Mouse (Mus musculus) right cerebral cortex, adult 2 months (tissue): Measurements from ENCODE around the gene Cntn1.
A peak's percentile ranks its signal among the peaks of the same experiment; 100 is the strongest.

ENCODE experiments used
- DNase-seq, 2 experiments: peaks; one replicate each; pipeline ENCODE4 v3.0.0; 2021 to 2022; ENCODE audit warnings: low spot score in 2 of 2

Gene Cntn1

GRCm38 (mm10) chr15:92050996-92051352 is at the start of gene Cntn1:
Gene Cntn1, plus strand, starts transcription at chr15:92051165.
- peak; percentile 93 to 95 for DNase-seq

DNA sequence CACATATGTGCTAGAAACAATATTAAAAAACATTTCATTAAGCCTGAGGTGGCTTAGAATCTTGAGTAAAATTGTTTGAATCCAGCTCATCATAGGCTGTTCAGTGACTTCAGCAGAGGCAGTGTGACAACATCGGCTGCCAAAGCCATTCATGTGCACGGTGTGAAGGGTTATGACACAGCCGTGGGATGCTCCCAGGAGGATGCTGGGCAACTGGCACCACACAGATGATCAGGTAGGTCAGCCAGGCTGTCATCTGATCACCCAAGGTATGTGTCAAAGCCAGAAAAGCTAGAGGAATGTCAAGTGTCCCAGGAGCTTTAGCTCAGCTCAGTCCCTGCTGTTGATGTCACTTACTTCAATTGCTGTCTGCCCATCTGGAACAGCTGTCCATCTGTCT is 49.5 kb upstream of the Cntn1 start:
- no peak for DNase-seq

DNA sequence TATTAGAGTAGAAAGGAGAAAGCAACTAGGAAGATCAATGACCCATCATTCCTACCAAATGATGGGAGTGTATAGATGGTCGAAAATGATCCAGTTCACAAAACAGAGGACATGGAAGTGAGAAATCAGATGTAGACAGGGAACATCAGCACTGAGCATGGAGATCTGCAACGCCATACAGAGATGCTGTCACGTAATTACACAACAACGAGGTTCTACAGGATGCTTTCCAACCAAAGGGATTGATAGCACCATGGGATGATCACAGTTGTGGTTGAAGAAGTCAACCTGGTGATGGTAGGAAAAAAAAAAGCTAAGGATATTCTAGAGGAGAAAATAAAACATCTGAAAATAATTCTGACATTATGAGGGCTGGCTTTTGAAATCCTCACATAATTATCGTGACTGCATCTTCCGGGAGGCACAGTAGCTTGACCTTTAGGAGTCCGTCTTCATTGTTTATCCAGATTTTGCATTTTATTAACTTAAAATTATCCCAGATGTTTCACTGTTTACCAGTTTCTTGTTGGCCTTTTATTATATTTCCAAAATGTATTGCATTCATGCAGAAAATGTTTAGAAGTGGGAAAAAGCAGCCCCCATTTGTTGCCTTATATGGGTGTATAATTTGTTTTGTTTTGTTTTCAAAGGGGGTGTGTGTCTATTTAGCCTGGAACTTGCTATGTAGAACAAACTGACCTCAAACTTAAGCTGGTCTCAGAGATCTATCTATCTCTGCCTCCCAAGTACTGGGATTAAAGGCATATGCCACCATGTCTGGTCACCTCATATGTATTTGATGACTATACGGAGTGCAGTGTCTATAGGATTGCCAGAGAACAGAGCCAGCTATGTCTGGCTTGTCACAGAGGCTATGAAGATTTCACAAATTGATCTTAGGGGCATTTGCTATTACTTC is 38.5 kb upstream of the Cntn1 start:
- no peak for DNase-seq

DNA sequence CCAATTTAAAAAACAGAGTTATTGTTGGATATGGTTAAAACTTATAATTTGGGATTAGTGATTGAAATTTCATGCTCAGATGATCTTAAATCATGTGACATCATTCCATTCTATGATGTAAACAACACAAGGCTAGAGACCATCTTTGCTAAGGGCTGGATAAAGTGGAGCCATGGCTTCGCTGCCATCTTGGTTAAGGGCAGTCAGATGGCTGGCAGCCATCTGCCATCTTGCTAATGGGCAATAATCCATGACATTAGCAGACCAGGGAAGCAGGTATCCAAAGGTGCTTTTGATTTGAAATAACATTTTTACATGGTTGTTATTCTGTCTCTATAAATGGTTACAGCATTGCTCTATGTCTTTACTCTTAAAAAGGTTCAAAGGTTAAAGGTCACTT is 16.9 kb upstream of the Cntn1 start:
- DNase-seq = no peak

DNA sequence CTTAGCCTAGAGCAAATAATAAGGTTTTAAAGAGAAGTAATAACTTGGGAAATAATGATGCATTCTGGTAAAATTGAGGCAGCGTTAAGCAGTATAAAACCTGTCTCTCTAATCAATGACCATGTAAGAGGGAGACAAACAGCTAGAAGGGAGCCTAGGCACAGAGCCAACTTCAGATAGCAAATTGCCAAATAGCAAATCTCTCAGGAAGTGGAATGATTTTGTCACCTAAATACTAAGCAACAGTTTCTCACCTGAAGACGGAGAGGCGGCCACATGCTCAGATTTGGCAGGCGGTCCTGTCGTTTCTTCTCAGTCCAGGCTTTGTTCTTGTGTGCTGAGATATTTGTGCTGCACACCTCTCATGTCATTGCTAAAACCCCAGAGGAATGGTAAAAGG is 8.4 kb upstream of the Cntn1 start:
- DNase-seq = no peak

DNA sequence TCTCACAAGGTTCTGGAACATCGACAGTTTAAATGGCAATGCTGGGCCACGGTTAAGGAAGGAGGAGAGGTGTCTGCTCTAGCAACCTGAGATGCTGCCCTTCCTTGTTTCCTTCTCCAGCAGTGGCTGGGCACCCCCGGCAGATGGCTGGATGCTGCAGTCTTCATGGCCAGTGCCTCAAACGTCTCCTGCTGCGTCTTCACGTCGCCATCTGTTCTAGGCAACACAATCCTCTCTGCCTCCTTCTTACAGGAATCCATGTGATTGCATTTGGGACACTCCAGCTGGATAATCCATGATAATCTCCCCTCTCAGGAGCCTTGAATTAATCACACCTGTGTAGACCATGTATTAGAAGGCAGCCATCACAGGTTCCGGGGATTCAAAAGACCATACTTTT is 4.9 kb upstream of the Cntn1 start:
- no peak for DNase-seq

GRCm38 (mm10) chr15:92048031-92048430 is 2.9 kb upstream of the Cntn1 start:
- DNase-seq = peak in 1 of 2 experiments; percentile 12

GRCm38 (mm10) chr15:92048531-92048930 is 2.4 kb upstream of the Cntn1 start:
- no peak for DNase-seq

- DNase-seq = peak; percentile 66 to 77
These were observed 578 bp downstream of the Cntn1 start for GRCm38 (mm10) chr15:92051353-92052132.

DNA sequence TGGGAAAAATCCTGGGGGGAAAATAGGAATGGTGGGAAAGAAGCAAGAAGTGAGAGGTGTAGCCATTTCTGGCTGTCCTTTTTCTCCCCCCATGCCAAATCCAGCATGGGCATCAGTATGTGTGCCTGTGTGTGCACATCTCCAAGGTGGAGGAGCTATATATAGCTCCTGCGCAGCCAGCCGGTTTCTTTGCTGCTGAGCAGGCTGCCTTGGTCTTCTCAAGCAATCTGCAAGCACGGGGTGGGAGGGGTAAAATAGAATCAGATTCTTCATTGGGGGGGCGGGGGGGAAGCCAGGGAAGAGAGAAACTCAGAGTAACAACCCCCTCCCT is 1.1 kb downstream of the Cntn1 start:
- DNase-seq = no peak

DNA sequence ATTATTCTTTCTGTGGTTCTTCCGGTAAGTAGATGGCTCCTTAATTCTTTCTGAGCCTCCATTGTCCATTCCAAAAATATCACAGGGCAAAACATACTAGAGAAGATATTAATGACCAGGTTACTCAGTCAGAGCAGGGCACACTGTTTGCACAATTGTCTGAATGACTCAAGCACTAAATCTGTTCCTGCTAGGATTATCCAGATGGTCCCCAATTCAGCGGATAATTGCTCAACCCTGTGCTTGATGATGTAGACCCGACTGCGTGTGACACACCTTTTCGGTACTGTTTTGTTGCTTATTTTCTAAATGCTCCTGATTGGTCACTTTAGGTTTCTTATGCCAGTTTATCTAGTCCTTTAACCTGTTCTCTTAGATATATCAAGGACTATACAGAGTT is 6.6 kb downstream of the Cntn1 start:
- no peak for DNase-seq

- DNase-seq = no peak
These were observed 10.0 kb downstream of the Cntn1 start for GRCm38 (mm10) chr15:92060986-92061385.

GRCm38 (mm10) chr15:92079416-92079815 is 28.5 kb downstream of the Cntn1 start:
- DNase-seq = no peak

DNA sequence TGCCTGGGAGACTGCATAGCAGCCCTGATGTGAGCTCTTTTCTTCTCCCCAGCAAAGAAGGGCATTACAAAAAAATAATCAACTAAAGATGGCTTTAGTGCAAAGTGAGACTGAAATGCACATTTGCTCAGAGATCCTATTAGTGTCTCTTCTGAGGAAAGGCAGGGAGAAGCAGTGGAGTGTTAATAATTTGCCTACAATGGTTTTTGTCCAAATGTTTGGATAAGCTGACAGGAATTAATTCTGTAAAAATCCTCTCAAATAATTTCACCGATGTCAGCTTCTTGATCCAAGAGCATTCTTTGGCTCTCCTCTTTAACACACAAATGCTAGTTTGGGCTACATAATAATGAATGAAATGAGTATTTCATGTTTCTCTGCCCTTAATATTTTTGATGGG is 34.9 kb downstream of the Cntn1 start:
- no peak for DNase-seq

DNA sequence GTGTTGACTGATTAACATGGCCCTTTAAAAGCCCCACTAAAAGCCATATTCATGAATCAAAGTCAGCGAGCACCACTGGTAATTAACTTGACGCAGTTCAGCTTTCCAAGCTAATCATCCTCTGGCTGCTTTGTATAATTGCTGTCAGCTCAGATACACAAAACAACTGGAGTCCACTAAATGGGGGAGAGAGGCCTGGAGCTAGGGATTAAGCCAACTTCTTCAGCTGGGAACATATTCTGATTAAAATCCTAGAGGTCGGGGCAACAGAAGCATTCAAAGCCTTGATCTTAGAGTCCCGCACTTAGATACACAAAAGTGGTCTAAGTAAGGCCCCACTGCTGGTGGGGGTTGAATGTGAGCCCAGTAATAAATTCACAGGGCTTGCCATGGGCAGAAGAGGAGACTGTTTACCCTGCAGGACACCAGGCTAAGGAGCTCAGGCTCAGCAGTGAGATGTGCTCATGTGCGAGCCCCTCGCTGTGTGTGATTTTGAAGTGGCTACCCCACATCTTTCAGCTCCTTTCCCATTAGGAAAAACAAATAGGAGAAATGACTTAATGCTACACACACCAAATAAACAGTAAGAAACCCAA is 36.8 kb downstream of the Cntn1 start:
- no peak for DNase-seq

GRCm38 (mm10) chr15:92090787-92091186 is 39.8 kb downstream of the Cntn1 start:
- no peak for DNase-seq

GRCm38 (mm10) chr15:92092041-92092440 is 41.1 kb downstream of the Cntn1 start:
- no peak for DNase-seq

GRCm38 (mm10) chr15:92099410-92100174 is 48.6 kb downstream of the Cntn1 start:
- DNase-seq = no peak

DNA sequence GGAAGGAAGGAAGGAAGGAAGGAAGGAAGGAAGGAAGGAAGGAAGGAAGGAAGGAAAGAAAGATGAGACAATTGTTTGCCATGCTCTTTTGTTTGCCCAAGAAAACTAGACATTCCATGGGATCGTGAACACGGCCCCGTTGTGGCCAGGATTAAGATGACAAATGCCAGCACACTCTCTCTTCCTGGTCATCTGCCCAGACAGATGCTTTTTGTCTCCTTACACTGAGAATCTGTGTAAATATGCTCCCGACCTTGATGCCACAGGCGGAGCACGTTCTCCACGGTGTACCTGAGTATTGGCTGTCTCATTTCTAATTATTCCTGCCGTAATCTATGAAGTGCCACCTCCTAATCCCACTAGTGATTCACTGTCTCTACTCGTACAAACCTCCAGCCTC is 51.0 kb downstream of the Cntn1 start:
- no peak for DNase-seq

DNA sequence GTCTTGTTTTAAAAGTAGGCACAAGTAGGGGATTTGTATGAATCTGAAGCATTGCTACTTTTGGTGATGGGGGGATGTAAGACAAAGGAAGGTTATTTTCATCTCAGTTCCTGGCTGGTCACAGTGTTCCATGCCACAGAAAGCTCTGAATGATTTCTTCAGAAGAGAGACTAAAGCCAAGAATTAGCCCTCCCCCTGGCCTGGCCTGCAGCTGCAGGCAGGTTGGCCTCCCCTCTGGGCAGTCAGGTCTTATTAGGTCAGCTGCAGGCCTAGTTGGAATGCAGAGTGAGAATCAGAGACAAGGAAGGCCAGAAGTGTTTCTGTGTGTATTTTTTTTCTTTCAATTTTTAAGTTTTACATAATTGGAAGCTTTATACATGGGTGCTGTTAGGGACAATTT is 61.5 kb downstream of the Cntn1 start:
- no peak for DNase-seq

- no peak for DNase-seq
These were observed 82.0 kb downstream of the Cntn1 start for GRCm38 (mm10) chr15:92132936-92133335.

DNA sequence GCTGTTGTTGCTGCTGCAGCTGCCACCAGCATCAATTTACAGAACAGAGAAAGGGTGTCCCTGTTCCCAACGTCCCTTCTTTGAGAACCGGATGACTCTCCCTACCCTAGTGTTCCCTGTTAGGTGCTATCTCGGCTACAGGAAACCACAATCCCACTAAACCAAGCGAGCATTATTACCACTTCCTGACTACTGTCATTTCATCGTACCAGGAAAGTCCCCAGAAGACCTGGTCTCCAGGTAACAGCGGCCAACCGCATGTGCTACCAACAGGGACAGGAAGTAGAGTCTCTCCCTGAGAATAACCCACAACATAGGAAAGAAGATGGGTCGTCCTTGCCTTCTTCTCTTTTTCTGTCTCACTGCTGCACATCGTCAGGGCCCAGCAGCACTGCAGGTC is 83.3 kb downstream of the Cntn1 start:
- DNase-seq = no peak
